Mouse (Mus musculus): Measurements from ENCODE around the gene Rapgef1. TPM values are rescaled to one million over a fixed set of nuclear protein-coding genes. Genes with fewer than 3 reads are reported as not detected.
"Not testable (repeated sequence)": the region's sequence is repeated elsewhere in the genome, so short reads cannot be mapped to it uniquely, and the experiment has no call there.

Rapgef1 gene
- polyA plus RNA-seq, 1 experiment from 2014 or later: 15.9 TPM

GRCm38 (mm10) chr2:29624739-29625138 lies 5.2 kb downstream of the Rapgef1 start:
- no peak overlapping the region for H3K9ac ChIP-seq
- no peaks in the 10 kb centered on the region for H3K9me3 ChIP-seq
- WGBS: 77% methylated on average over 5 of the region's 5 CpGs
- H3K4me3 ChIP-seq: no peak overlapping the region
- peaks cover 70% of the 10 kb centered on the region for H3K4me1 ChIP-seq
- no peak overlapping the region for H3K27ac ChIP-seq
- H3K4me2 ChIP-seq (replicated peaks): no peak overlapping the region
- ATAC-seq (ENCODE audit: low FRiP score, low read depth): no peak
- no peaks in the 10 kb centered on the region for H3K27me3 ChIP-seq
- 0 out of 2 replicates have a peak, but pooled peaks cover 6% of the 10 kb centered on the region for H3K36me3 ChIP-seq

GRCm38 (mm10) chr2:29625573-29626200 lies 6.2 kb downstream of the Rapgef1 start:
- 95% methylated on average over 8 of the region's 8 CpGs for WGBS
- peaks cover 11% of the 10 kb centered on the region; the same call in 1 of the 2 replicates for H3K36me3 ChIP-seq
- no peak for ATAC-seq (ENCODE audit: low FRiP score, low read depth)
- no peak overlapping the region for H3K4me2 ChIP-seq (replicated peaks)
- H3K27me3 ChIP-seq: no peaks in the 10 kb centered on the region
- H3K9me3 ChIP-seq: no peaks in the 10 kb centered on the region
- H3K9ac ChIP-seq: no peak overlapping the region
- no peak overlapping the region for H3K4me3 ChIP-seq
- peaks cover 71% of the 10 kb centered on the region for H3K4me1 ChIP-seq
- no peak overlapping the region for H3K27ac ChIP-seq

GRCm38 (mm10) chr2:29627337-29627736 lies 7.8 kb downstream of the Rapgef1 start:
- WGBS: 87% methylated on average over 3 of the region's 3 CpGs
- H3K4me1 ChIP-seq: peaks cover 58% of the 10 kb centered on the region
- no peak overlapping the region for H3K4me2 ChIP-seq (replicated peaks)

GRCm38 (mm10) chr2:29628186-29628585 lies 8.7 kb downstream of the Rapgef1 start:
- Histone ChIP-seq H3K36me3 (peaks cover 6% of the 10 kb centered on the region; the same call in 1 of the 2 replicates), H3K4me1 (peaks cover 58% of the 10 kb centered on the region), H3K27me3 (no peaks in the 10 kb centered on the region), H3K4me2 (replicated peaks) (no peak overlapping the region), H3K27ac (no peak overlapping the region), H3K9ac (no peak overlapping the region), H3K4me3 (no peak overlapping the region), H3K9me3 (no peaks in the 10 kb centered on the region)
- 67% methylated on average over 5 of the region's 5 CpGs for WGBS
- 0 out of 2 replicates have a peak, but pooled peaks have one; percentile 52 for ATAC-seq (ENCODE audit: low FRiP score, low read depth)

More at GRCm38 (mm10) chr2:29627337-29627736, 7.8 kb downstream of the Rapgef1 start:
- Histone ChIP-seq H3K27me3 (no peaks in the 10 kb centered on the region), H3K27ac (no peak overlapping the region), H3K9ac (no peak overlapping the region), H3K4me3 (no peak overlapping the region), H3K9me3 (no peaks in the 10 kb centered on the region), H3K36me3 (peaks cover 12% of the 10 kb centered on the region; the same call in 1 of the 2 replicates)
- ATAC-seq (ENCODE audit: low FRiP score, low read depth): no peak

GRCm38 (mm10) chr2:29628763-29629181 lies 9.3 kb downstream of the Rapgef1 start:
- no peaks in the 10 kb centered on the region for H3K27me3 ChIP-seq
- no peak for ATAC-seq (ENCODE audit: low FRiP score, low read depth)
- peaks cover 6% of the 10 kb centered on the region; the same call in 1 of the 2 replicates for H3K36me3 ChIP-seq
- no peak overlapping the region for H3K4me2 ChIP-seq (replicated peaks)
- no peak overlapping the region for H3K9ac ChIP-seq
- no peak overlapping the region for H3K4me3 ChIP-seq
- no peaks in the 10 kb centered on the region for H3K9me3 ChIP-seq
- H3K4me1 ChIP-seq: peaks cover 58% of the 10 kb centered on the region
- WGBS: 58% methylated on average over 5 of the region's 5 CpGs
- no peak overlapping the region for H3K27ac ChIP-seq

- H3K36me3 ChIP-seq: peaks cover 6% of the 10 kb centered on the region; the same call in 1 of the 2 replicates
- no peak overlapping the region for H3K4me3 ChIP-seq
- H3K9ac ChIP-seq: no peak overlapping the region
- H3K27me3 ChIP-seq: no peaks in the 10 kb centered on the region
- no peaks in the 10 kb centered on the region for H3K9me3 ChIP-seq
- WGBS: 69% methylated on average over 2 of the region's 2 CpGs
- no peak for ATAC-seq (ENCODE audit: low FRiP score, low read depth)
- H3K27ac ChIP-seq: no peak overlapping the region
- peaks cover 54% of the 10 kb centered on the region for H3K4me1 ChIP-seq
- H3K4me2 ChIP-seq (replicated peaks): no peak overlapping the region
Observed at GRCm38 (mm10) chr2:29629311-29629710, 9.8 kb downstream of the Rapgef1 start.

- Histone ChIP-seq H3K27ac (no peak overlapping the region), H3K36me3 (peaks cover 6% of the 10 kb centered on the region; the same call in 1 of the 2 replicates), H3K4me2 (replicated peaks) (no peak overlapping the region), H3K9me3 (no peaks in the 10 kb centered on the region), H3K27me3 (no peaks in the 10 kb centered on the region), H3K4me1 (peaks cover 48% of the 10 kb centered on the region), H3K9ac (no peak overlapping the region), H3K4me3 (no peak overlapping the region)
- 81% methylated on average over 10 of the region's 10 CpGs for WGBS
- ATAC-seq (ENCODE audit: low FRiP score, low read depth): no peak
Observed at GRCm38 (mm10) chr2:29630141-29630771, 10.7 kb downstream of the Rapgef1 start.

GRCm38 (mm10) chr2:29631020-29631419 lies 11.5 kb downstream of the Rapgef1 start:
- H3K9ac ChIP-seq: no peak overlapping the region

GRCm38 (mm10) chr2:29631564-29632167 lies 12.1 kb downstream of the Rapgef1 start:
- not testable (repeated sequence) for H3K27me3 ChIP-seq; H3K27ac ChIP-seq; H3K9ac ChIP-seq; H3K36me3 ChIP-seq; H3K4me3 ChIP-seq; H3K4me2 ChIP-seq (replicated peaks); ATAC-seq (ENCODE audit: low FRiP score, low read depth); H3K9me3 ChIP-seq
- peaks cover 48% of the 10 kb centered on the region for H3K4me1 ChIP-seq
- 86% methylated on average over 12 of the region's 12 CpGs for WGBS

More at GRCm38 (mm10) chr2:29631020-29631419, 11.5 kb downstream of the Rapgef1 start:
- peaks cover 48% of the 10 kb centered on the region for H3K4me1 ChIP-seq
- no peak overlapping the region for H3K4me2 ChIP-seq (replicated peaks)
- H3K36me3 ChIP-seq: peaks cover 6% of the 10 kb centered on the region; the same call in 1 of the 2 replicates
- no peak overlapping the region for H3K4me3 ChIP-seq
- H3K27me3 ChIP-seq: no peaks in the 10 kb centered on the region
- H3K9me3 ChIP-seq: no peaks in the 10 kb centered on the region
- H3K27ac ChIP-seq: no peak overlapping the region
- no peak for ATAC-seq (ENCODE audit: low FRiP score, low read depth)

- no peak overlapping the region for H3K27ac ChIP-seq
- no peak for ATAC-seq (ENCODE audit: low FRiP score, low read depth)
- no peaks in the 10 kb centered on the region for H3K9me3 ChIP-seq
- no peak overlapping the region for H3K9ac ChIP-seq
- H3K4me3 ChIP-seq: no peak overlapping the region
- WGBS: 77% methylated on average over 3 of the region's 3 CpGs
- peaks cover 49% of the 10 kb centered on the region for H3K4me1 ChIP-seq
- no peaks in the 10 kb centered on the region for H3K27me3 ChIP-seq
- no peak overlapping the region for H3K4me2 ChIP-seq (replicated peaks)
- H3K36me3 ChIP-seq: peaks cover 6% of the 10 kb centered on the region; the same call in 1 of the 2 replicates
Observed at GRCm38 (mm10) chr2:29632168-29632662, 12.7 kb downstream of the Rapgef1 start.

GRCm38 (mm10) chr2:29633101-29633554 lies 13.6 kb downstream of the Rapgef1 start:
- H3K9me3 ChIP-seq: no peaks in the 10 kb centered on the region
- peaks cover 6% of the 10 kb centered on the region; the same call in 1 of the 2 replicates for H3K36me3 ChIP-seq
- H3K9ac ChIP-seq: 0 out of 2 replicates have a peak overlapping the region, but pooled peaks have one; percentile 25
- H3K4me3 ChIP-seq: no peak overlapping the region
- peak overlapping the region; percentile 78; the same call in 1 of the 2 replicates for H3K27ac ChIP-seq
- H3K4me1 ChIP-seq: peaks cover 49% of the 10 kb centered on the region
- no peaks in the 10 kb centered on the region for H3K27me3 ChIP-seq
- ATAC-seq (ENCODE audit: low FRiP score, low read depth): peak; percentile 73
- peak overlapping the region; percentile 38 for H3K4me2 ChIP-seq (replicated peaks)
- 22% methylated on average over 6 of the region's 6 CpGs for WGBS

GRCm38 (mm10) chr2:29633782-29634181 lies 14.3 kb downstream of the Rapgef1 start:
- no peaks in the 10 kb centered on the region for H3K9me3 ChIP-seq
- peaks cover 42% of the 10 kb centered on the region for H3K4me1 ChIP-seq
- no peak overlapping the region for H3K4me3 ChIP-seq
- ATAC-seq (ENCODE audit: low FRiP score, low read depth): no peak
- H3K4me2 ChIP-seq (replicated peaks): no peak overlapping the region
- no peaks in the 10 kb centered on the region for H3K27me3 ChIP-seq
- WGBS: 90% methylated on average over 3 of the region's 3 CpGs
- peaks cover 6% of the 10 kb centered on the region; the same call in 1 of the 2 replicates for H3K36me3 ChIP-seq
- H3K27ac ChIP-seq: peak overlapping the region; percentile 53; the same call in 1 of the 2 replicates
- H3K9ac ChIP-seq: no peak overlapping the region

Data from limb, embryonic 13.5 days (tissue).